Mouse (Mus musculus): ENCODE results near the gene Tmem217. TPM values are rescaled to one million over a fixed set of nuclear protein-coding genes. Genes with fewer than 3 reads are reported as not detected.
A peak's percentile ranks its signal among the peaks of the same experiment; 100 is the strongest.

Gene Tmem217
- polyA plus RNA-seq, 1 experiment = 396 TPM

DNA sequence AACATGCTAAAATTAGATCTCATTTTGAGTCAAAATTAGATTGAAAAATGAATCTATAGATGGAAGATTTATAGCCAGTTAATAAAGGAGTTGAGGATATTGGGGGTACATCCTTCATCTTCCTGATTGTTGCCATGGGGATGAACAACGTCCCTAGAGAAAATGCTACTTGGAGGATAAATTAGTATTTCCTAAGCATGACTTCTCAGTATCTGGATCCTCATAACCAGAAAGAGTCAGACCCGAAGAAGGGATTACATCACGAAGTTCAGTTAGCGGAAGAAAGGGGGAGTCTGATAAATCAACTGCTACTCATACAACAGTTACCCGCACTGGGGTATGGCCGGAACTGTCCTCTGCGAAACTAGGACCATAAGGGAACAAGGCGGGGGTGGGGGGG, 3.2 kb downstream of the Tmem217 start:
- no peak for TF ChIP-seq POLR2A (IDR thresholded peaks at IDR 0.05; ENCODE audit: control insufficient read depth, low read depth, low read length)
- no peak for TF ChIP-seq CTCF (IDR thresholded peaks at IDR 0.05; ENCODE audit: control insufficient read depth, insufficient read depth, insufficient replicate concordance, low read depth, low read length)
- Histone ChIP-seq H3K4me1 (ENCODE audit: control insufficient read depth, insufficient read depth, low read length) (peaks cover 5% of the 10 kb centered on the region), H3K36me3 (ENCODE audit: control insufficient read depth, insufficient read depth, low read length) (no peaks in the 10 kb centered on the region), H3K27ac (ENCODE audit: control insufficient read depth, insufficient read depth, low read depth, low read length) (no peak overlapping the region), H3K4me3 (ENCODE audit: control insufficient read depth, low read depth, low read length) (peak overlapping the region; percentile 62; the same call in 1 of the 2 replicates), H3K27me3 (ENCODE audit: control insufficient read depth, insufficient read depth, low read length) (no peaks in the 10 kb centered on the region)

DNA sequence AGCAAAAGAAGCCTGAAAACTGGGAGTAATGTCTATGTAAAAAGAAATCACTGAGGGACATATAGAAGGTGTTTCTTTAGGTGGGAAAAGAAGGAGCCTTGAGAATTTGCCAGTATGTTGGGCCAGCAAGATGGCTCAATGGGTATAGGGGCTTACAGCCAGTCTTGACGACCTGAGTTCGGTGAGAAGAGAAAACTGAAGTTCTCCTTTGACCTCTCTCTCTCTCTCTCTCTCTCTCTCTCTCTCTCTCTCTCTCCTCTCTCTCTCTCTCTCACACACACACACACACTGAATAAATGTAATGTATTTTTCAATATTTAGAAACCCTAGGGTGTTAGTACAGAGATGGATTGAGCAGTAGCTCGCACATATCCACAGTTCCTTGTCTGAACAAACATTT, 3.7 kb downstream of the Tmem217 start:
- Histone ChIP-seq H3K36me3 (ENCODE audit: control insufficient read depth, insufficient read depth, low read length) (no peaks in the 10 kb centered on the region), H3K4me3 (ENCODE audit: control insufficient read depth, low read depth, low read length) (no peak overlapping the region; the same call in none of the 2 replicates), H3K27me3 (ENCODE audit: control insufficient read depth, insufficient read depth, low read length) (no peaks in the 10 kb centered on the region), H3K27ac (ENCODE audit: control insufficient read depth, insufficient read depth, low read depth, low read length) (no peak overlapping the region), H3K4me1 (ENCODE audit: control insufficient read depth, insufficient read depth, low read length) (peaks cover 5% of the 10 kb centered on the region)
- TF ChIP-seq CTCF (IDR thresholded peaks at IDR 0.05; ENCODE audit: control insufficient read depth, insufficient read depth, insufficient replicate concordance, low read depth, low read length) (no peak), POLR2A (IDR thresholded peaks at IDR 0.05; ENCODE audit: control insufficient read depth, low read depth, low read length) (no peak)

DNA sequence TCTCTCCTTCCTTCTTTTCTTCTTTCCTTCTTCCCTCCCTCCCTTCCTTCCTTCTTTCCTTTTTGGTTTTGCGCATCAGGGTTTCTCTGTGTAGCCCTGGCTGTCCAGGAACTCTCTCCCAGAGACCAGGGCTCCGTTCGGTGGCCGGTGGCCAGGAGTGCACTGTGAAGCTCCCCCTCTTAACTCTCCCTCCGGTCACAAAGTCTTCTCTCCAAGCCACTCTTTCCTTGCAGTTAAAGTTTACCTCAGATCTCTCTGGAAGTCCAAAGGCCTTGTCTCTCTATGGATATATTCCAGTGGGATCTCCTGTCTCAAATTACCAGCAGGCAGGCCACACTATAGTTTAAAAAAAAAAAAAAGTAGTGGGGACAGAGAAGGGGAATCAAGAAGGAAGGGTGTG, 6.9 kb downstream of the Tmem217 start:
- Histone ChIP-seq H3K36me3 (ENCODE audit: control insufficient read depth, insufficient read depth, low read length) (no peaks in the 10 kb centered on the region), H3K4me3 (ENCODE audit: control insufficient read depth, low read depth, low read length) (no peak overlapping the region), H3K27me3 (ENCODE audit: control insufficient read depth, insufficient read depth, low read length) (no peaks in the 10 kb centered on the region), H3K27ac (ENCODE audit: control insufficient read depth, insufficient read depth, low read depth, low read length) (no peak overlapping the region), H3K4me1 (ENCODE audit: control insufficient read depth, insufficient read depth, low read length) (peaks cover 2% of the 10 kb centered on the region)
- no peak for TF ChIP-seq POLR2A (IDR thresholded peaks at IDR 0.05; ENCODE audit: control insufficient read depth, low read depth, low read length)
- TF ChIP-seq CTCF (IDR thresholded peaks at IDR 0.05; ENCODE audit: control insufficient read depth, insufficient read depth, insufficient replicate concordance, low read depth, low read length) = no peak

DNA sequence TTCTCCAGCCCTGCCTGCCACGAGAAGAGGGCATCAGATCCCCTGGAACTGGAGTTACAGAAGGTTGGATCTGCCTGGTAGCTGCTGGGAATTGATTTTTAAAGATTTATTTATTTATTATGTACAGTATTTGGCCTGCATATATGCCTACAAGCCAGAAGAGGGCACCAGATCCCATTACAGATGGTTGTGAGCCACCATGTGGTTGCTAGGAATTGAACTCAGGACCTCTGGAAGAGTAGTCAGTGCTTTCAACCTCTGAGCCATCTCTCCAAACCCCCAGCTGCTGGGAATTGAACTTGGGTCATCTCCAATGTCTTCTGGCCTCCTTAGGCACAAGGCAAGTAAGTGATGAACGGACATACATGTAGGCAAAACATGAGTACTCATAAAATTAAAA, 8.1 kb downstream of the Tmem217 start:
- no peaks in the 10 kb centered on the region for H3K36me3 ChIP-seq (ENCODE audit: control insufficient read depth, insufficient read depth, low read length)
- H3K27ac ChIP-seq (ENCODE audit: control insufficient read depth, insufficient read depth, low read depth, low read length) = no peak overlapping the region
- TF ChIP-seq CTCF (IDR thresholded peaks at IDR 0.05; ENCODE audit: control insufficient read depth, insufficient read depth, insufficient replicate concordance, low read depth, low read length) (no peak), POLR2A (IDR thresholded peaks at IDR 0.05; ENCODE audit: control insufficient read depth, low read depth, low read length) (no peak)
- H3K27me3 ChIP-seq (ENCODE audit: control insufficient read depth, insufficient read depth, low read length) = no peaks in the 10 kb centered on the region
- H3K4me3 ChIP-seq (ENCODE audit: control insufficient read depth, low read depth, low read length) = no peak overlapping the region
- H3K4me1 ChIP-seq (ENCODE audit: control insufficient read depth, insufficient read depth, low read length) = no peaks in the 10 kb centered on the region

- TF ChIP-seq POLR2A (IDR thresholded peaks at IDR 0.05; ENCODE audit: control insufficient read depth, low read depth, low read length) (no peak), CTCF (IDR thresholded peaks at IDR 0.05; ENCODE audit: control insufficient read depth, insufficient read depth, insufficient replicate concordance, low read depth, low read length) (no peak)
- Histone ChIP-seq H3K27me3 (ENCODE audit: control insufficient read depth, insufficient read depth, low read length) (no peaks in the 10 kb centered on the region), H3K4me1 (ENCODE audit: control insufficient read depth, insufficient read depth, low read length) (no peaks in the 10 kb centered on the region), H3K4me3 (ENCODE audit: control insufficient read depth, low read depth, low read length) (no peak overlapping the region), H3K36me3 (ENCODE audit: control insufficient read depth, insufficient read depth, low read length) (no peaks in the 10 kb centered on the region), H3K27ac (ENCODE audit: control insufficient read depth, insufficient read depth, low read depth, low read length) (no peak overlapping the region)
Measured at GRCm38 (mm10) chr17:29542831-29543690, 9.1 kb downstream of the Tmem217 start.

DNA sequence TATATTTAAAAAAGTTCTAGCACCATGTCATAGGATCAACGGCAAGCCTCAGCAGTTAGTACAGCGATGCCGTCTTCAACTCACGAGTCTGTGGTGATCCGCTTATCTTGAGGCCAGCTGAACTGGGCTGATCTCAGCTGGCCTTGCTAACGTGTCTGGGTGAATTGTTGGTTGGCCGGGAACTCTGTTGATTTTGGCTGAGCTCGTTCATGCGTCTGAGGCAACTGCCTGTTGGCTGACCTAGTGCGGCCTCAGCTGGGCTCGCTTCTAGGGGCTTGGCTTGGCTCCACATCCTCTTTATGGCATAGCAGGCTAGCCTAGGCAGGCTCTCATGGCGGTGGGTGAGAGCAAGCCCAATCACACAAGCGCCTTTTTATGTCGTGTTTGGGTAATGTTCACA, 10.8 kb downstream of the Tmem217 start:
- Histone ChIP-seq H3K27ac (ENCODE audit: control insufficient read depth, insufficient read depth, low read depth, low read length) (no peak overlapping the region), H3K27me3 (ENCODE audit: control insufficient read depth, insufficient read depth, low read length) (no peaks in the 10 kb centered on the region)
- TF ChIP-seq POLR2A (IDR thresholded peaks at IDR 0.05; ENCODE audit: control insufficient read depth, low read depth, low read length) (no peak), CTCF (IDR thresholded peaks at IDR 0.05; ENCODE audit: control insufficient read depth, insufficient read depth, insufficient replicate concordance, low read depth, low read length) (no peak)

GRCm38 (mm10) chr17:29540426-29540825, 11.8 kb downstream of the Tmem217 start:
- Histone ChIP-seq H3K4me1 (ENCODE audit: control insufficient read depth, insufficient read depth, low read length) (no peaks in the 10 kb centered on the region), H3K27me3 (ENCODE audit: control insufficient read depth, insufficient read depth, low read length) (no peaks in the 10 kb centered on the region), H3K4me3 (ENCODE audit: control insufficient read depth, low read depth, low read length) (no peak overlapping the region), H3K27ac (ENCODE audit: control insufficient read depth, insufficient read depth, low read depth, low read length) (no peak overlapping the region), H3K36me3 (ENCODE audit: control insufficient read depth, insufficient read depth, low read length) (no peaks in the 10 kb centered on the region)
- TF ChIP-seq CTCF (IDR thresholded peaks at IDR 0.05; ENCODE audit: control insufficient read depth, insufficient read depth, insufficient replicate concordance, low read depth, low read length) (no peak), POLR2A (IDR thresholded peaks at IDR 0.05; ENCODE audit: control insufficient read depth, low read depth, low read length) (no peak)

More for the DNA sequence above, 10.8 kb downstream of the Tmem217 start:
- no peaks in the 10 kb centered on the region for H3K4me1 ChIP-seq (ENCODE audit: control insufficient read depth, insufficient read depth, low read length)
- H3K4me3 ChIP-seq (ENCODE audit: control insufficient read depth, low read depth, low read length) = no peak overlapping the region
- no peaks in the 10 kb centered on the region for H3K36me3 ChIP-seq (ENCODE audit: control insufficient read depth, insufficient read depth, low read length)

All from testis, adult 2 months (tissue).